Mouse (Mus musculus): ENCODE measurements around the gene Dst.

The Dst gene

DNA sequence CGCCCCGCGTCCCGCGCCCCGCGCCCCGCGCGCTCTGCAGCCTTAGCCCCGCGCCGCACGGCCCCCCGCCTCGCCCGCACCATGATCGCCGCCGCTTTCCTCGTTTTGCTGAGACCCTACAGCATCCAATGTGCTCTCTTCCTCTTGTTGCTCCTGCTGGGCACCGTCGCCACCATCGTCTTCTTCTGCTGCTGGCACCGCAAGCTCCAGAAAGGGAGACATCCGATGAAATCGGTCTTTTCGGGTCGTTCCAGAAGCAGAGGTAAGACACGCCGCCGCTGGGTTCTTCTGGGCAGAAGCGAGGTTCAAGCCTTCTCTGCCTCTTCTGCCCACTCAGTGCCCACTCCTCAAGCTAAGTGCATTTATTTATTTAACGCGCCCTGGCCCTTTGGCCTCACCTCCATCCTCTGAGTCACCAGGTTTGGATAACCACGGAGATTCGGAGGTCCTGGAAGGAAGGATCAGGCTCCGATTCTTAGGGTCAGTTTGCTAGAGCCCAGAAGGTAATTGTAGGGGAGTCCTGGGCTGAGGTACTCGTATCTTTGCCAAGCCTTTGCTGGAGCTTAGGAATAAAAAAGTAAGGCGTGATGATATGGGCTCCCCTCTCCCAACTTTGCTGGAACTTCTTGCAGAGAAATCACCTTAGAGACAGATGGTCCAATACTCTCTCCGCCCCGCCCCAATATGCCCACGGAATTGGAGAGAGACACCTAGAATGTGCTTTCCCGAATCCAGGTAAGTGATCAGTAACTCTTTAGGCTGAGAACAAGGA is at the start of gene Dst:
Dst (plus strand) TSS at position 35 of the 772 bp plus-strand sequence.
- CTCF ChIA-PET, result no interaction called here

DNA sequence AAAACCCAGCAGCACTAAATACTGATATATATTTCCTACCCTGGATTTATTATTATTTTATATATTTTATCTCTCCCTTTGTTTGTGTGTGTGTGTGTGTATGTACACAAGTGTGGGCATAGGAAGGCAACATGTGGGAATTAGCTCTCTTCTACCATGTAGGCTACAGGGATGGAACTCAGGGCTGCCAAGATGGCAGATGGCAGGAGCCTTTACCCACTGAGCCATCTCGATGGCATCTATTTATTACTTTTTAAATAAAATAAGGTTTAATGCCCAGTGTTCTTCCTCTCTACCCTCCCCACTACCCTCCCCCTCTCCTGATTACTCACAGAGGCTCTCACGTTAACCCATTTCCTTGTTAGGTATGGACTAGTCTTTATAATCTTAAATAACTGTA is 39.0 kb upstream of the Dst start:
- CTCF ChIA-PET, result no interaction called here

DNA sequence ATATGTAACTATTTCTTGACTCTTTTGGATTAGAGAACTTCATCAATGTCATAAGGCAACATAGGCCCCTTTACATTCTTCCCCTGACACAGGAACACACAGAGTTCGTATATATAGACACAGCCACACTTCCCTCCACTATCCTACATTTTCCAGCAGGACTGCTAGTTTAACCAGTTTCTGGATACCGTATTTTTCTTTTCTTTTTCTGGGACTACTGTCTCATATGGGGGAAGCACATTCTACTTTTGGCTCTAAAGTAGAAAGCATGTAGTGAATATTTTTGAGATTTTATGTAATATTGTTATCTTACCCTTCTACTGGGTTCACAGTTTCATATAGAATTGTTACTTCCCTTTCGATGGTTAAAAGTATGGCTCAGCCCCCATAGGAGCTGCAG is 38.6 kb upstream of the Dst start:
- CTCF ChIA-PET, result no interaction called here

DNA sequence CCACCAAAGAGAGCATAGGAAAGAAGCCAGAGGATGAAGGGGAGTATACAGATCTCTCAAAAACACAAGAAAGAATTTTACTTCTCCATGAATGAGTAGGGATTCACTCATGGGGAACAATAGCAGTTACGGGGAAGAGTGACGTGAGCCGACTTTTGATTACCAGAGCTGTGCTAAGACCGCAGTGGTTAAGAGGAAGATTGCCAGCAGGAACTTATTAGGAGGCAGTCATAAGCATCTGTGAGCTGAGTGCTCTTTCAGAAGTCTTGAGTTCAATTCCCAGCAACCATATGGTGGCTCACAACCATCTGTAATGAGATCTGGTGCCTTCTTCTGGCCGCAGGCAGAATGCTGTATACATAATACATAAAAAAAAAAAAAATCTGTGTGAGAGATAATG is 34.5 kb upstream of the Dst start:
- CTCF ChIA-PET, result no interaction called here

DNA sequence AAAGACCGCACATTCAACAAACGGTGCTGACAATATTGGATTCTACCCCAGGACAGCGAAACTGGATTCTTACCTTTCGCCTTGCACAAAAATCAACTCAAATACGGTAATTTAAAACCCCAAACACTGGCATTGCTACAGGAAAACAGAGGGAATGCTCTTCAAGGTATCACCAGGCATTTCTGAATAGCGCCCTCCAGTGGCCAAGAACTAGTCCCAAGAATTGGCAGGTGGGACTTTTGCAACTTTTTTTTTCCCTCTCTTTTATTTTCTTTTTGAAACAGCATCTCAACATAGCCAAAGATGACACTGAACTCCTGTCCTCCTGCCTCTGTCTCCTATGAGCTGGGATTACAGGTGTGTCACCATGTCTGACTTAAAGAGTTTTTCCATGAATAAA is 32.3 kb upstream of the Dst start:
- CTCF ChIA-PET, result interaction anchor here (0.6 to 0.7 kb wide), 2 partner anchors 17 to 34 kb away, joined by 5 to 7 read pairs; no protein-coding TSS in a partner anchor

DNA sequence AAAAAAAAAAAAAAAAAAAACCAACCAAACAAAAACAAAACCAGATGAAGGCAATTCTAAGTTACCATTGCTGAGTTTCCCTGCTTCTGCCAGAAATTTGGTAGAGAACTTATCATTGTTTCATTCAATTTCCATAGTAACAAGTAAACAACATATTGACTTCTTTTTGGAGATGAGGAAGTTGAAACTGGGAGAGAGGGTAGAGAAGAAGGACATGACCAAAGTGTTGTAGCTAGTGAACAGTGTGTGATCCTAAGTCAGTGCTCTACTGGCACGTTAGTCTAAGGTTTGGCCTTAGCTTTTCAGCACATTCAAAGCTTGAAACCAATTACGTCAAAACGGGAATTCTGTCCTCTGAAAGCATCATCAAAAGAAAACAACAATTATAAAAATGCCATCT is 31.6 kb upstream of the Dst start:
- CTCF ChIA-PET, result interaction anchor here (0.6 to 0.7 kb wide), 2 partner anchors 16 to 34 kb away, joined by 5 to 7 read pairs; no protein-coding TSS in a partner anchor

DNA sequence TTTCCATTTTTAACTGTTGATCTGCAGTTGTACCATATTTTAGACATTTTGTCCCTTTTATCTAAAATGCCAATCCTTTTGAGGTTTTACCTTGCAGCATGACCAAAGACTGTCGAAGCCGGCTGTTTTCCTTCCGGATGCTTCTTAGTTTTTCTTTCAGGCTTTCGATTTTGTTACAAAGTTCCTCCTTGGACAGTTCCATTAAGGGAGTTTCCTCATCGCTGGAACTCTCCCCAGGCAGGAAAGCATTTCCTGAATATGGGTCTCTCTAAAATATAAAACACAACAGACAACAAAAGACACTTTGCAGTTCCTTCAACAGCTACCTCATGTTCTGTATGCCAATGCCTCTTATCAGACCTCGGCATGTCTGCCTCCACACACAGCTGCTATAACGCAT is 29.9 kb upstream of the Dst start:
- CTCF ChIA-PET, result interaction anchor here (0.6 kb wide), 1 partner anchor 972 kb away, joined by 4 read pairs; no protein-coding TSS in a partner anchor

DNA sequence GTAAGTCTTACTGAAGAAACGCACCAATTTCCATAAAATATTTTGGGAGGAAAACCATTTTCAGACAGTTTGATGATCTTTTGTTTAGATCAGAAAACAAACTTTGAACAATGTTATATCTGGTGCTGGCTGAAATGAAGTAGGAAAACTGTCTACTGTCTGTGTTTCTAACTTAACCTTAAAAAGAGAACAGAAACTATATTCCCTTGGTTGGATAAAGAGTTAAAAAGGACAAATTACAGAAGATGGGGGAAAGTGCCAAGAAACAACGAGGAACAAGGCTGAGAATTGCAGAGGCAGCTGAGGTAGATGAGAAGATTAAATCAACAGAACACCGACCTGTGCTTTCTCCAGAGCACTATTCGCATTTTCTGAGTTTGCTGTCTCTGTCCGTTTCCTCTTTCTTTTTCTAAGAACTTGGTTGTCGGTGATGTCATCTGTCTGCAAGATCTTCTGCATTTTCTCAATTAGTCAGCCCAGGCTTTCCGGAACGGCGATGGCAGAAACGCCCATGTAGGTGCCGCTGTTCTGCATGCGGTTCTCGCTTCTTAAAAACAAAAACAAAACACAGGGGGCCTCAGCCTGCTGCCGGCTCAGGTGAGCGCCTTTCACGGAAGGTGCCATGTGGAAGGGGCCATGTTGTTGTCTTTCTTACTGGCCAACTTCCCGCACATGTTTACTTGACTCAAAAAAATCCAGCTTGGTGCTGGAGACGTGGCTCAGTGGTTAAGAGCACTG is 24.8 kb upstream of the Dst start:
- CTCF ChIA-PET, result no interaction called here

DNA sequence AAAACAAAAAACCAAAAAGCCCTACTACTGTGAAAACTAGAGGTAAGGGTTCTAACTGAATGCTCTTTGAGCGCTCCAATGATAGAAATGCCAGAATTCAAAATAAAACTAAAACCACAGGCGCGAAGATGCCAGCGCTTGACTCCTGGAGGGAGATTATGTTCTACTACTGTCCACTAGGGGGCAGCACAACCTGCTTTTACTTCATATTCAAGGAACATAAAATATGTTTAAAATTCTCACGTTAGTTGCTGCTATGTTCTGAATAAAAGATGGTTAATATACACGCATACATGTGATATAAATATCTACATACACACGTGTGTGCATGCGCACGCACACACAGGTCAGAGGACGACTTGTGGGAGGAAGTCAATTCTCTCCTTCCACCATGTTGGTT is 15.2 kb upstream of the Dst start:
- CTCF ChIA-PET, result interaction anchor here (0.6 kb wide), 1 partner anchor 17 kb away, joined by 7 read pairs; no protein-coding TSS in a partner anchor

DNA sequence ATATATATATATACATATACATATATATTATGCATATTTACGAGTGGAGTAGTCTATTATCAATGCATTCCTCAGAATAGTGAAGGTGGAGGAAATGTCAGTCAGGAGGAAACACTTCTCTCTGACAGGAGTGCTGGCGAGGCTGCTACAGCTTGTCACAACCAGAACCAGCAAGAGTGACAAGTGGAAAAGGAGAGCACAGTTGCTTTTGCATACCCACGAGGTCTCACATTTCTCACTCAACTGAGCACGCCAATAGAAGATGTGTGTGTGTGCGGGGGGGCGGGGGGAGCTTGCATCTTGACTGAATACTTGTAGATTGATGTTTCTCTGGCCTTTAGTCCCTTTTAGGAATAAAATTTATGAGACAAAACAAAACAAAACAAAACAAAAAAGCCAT is 11.9 kb upstream of the Dst start:
- CTCF ChIA-PET, result interaction anchor here (0.7 kb wide), 1 partner anchor 71 kb away, joined by 3 read pairs; no protein-coding TSS in a partner anchor

DNA sequence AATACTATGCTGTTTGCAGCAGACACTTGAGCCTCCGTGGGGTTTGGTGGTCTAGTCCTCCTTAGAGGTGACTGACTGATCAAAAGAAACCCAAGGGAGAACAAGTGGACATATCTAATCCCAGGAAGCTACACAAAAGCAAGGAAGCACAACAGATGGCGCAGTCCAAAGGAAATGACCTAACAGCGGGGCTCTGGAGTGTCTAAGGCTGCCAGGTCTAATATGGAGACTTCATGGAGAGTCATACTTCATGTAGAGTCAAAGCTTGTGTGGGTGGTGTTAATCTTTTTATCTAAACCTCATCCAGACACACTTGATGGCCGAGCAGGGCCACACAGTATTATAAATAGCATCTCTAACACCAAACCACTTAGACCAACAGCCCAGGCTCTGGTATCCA is 11.4 kb upstream of the Dst start:
- CTCF ChIA-PET, result interaction anchor here (0.7 kb wide), 1 partner anchor 70 kb away, joined by 3 read pairs; no protein-coding TSS in a partner anchor

DNA sequence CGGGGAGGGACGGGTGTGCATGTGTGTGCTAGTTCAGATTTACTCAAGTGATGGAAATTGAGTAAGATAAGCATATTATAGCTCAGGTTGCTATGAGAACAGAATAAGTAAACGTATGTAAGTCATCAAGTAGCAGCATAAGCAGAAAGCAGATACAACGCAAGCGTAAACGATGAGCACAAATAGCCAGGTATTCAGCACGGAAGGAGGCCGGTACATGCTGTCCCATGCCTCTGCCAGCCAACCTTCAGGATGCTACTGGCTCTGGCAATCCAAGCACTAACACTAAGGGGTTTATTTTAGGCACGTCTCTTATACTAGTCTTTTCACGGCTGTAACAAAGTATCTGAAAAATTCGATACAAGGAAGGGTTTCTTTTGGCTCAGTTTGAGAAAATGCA is 10.6 kb upstream of the Dst start:
- CTCF ChIA-PET, result no interaction called here

DNA sequence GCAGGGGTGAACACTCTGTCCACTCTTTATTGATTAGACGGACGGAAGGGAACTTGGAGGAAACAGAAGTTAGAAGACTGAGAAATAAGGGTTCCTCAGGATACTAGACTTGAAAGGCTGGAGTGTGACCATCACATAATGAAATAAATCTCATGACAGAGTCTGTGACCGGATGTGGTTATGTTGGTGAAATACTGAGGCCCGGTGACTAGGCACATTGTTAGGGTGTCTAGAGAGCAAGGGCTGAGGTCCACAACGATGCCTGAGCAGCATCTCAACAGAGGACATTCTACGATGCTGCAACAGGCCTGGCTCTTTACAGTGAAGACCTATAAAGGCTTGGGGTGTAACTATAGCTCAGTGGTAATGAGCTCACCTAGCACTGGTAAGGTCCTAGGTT is 9.7 kb upstream of the Dst start:
- CTCF ChIA-PET, result no interaction called here

DNA sequence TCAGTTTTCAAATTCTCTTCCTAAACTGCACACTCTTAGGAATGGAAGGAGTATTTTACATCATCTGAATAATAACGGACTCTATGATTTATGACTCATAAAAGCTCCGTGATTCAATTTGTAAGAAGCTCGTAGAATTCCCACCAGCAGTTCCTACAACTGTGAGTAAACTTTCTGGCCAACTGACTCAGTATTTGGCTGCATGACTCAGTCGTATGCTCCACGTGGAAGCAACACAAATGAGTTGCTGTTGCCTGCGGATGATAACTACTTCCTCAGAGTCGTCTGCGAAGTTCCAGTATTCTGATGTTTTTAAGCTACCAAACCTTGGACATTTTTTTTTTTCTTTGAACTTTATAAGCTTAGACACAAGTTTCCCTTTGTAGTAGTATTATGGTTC is 7.8 kb upstream of the Dst start:
- CTCF ChIA-PET, result no interaction called here

DNA sequence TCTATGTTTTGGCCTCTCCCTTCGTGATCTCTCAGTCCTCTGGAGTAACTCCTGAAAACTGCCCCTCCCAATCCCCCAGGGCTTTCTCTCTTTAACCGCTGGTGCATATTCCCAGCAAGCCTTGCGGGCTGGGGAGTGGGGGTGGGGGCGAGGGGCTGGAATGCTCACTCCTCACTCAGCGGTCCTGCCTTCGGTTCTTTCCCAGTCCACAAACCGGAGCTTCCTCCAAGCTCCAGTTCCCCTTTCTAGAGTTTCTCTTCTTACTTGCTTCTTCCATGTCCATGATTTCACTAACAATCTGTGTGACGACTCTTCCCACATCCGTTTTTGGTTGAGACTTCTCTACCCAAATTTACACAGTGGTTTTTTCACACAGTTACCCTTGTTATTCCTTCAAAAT is 4.4 kb upstream of the Dst start:
- CTCF ChIA-PET, result no interaction called here

DNA sequence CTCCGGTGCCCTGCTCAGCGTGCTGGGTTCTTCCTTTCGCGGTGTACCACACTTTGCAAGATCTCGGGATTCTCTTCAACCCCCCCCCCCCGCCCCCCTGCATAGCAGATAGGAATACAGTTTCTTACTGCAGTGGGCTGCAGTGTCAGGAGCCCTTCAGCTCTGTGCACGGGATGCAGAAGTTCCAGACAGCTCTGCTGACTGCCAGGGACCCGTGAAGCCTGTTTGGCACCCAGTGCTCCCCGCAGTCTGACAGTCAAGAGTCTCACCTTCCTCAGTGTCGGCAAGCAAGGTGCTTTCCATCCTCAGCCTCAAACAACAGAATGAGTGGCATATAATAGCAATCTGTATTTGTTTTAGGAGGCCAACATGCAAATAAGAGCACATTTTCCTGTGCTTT is 1.8 kb upstream of the Dst start:
- CTCF ChIA-PET, result no interaction called here

DNA sequence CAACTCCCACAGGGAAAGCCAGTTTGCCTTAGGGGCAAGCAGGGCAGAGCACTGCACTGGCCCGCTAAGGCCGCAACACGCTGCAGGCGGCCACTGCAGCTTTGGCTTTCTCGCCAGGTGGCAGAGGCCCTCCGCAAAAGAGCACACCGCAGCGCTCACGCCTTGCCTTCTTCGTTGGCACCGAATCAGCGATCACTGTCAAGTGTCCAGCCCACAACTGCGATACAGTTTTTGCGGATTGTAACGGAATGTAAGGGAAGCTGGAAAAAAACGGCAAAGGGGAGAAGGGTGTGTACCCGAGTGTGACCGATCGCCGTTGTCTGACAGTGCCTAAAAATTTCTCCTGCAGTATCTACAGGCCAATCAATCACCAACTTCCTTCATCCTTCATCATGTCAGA is 1.1 kb upstream of the Dst start:
- CTCF ChIA-PET, result no interaction called here

DNA sequence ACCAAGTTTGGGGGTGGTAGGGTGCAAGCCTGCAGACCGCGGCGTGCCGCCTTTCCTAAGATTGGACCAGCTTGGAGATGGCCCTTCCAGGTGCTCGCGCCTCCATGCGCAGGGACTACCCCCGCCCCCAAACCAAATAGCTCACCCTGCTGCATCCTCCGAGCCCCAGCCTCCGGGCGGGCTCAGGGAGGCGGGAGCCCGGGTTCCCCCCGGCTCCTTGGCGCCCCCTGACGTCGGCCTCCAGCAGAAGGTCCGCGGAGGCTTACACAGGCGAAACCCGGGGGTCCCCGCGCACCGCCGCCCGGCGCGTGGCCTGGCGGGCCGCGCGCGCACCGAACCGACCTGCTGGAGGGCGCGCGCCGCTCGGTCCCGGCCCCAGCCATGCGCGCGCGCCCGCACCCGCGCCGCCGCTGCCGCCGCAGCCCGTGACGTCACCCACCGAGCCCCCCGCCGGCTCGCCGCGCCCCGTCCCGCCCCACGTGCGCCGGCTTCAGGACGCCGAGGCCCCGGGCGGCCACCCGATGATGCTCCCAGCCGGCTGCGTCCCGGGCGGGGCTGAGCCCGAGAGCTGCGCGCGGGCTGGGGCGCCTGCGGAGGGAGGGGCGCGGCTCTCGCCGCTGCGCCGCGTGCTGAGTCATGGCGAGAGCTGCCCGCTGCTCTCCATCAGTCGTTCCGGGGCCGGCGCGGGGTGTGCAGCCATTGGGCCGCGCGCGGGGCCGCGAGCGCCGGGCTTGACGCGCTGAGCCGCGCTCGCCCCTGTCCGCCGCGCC is 419 bp upstream of the Dst start, which contains the start of gene Bend6:
Bend6 (minus strand) TSS at position 396 of the 770 bp plus-strand sequence.
- CTCF ChIA-PET, result no interaction called here

DNA sequence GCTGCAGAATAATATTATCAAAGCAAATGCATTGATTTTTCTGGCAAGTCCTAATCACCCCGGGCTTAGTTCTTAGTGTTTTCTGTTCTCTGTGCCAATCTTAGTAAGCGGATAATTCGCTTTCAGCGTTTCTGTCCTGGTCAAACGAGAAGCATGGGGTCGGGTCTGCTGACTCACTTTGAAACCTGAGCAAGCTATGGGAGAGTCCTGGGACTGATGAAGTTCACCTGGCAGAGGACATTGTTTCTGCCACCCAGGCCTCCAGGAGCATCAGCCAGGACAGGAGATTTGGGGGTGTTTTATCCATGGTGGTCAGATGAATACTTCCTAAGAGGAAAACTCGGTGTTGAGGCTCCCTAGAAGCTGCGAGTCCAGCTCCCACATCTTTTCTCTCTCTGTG is 3.6 kb downstream of the Dst start:
- CTCF ChIA-PET, result interaction anchor here (0.7 kb wide), 1 partner anchor 39 kb away, joined by 4 read pairs; no protein-coding TSS in a partner anchor

DNA sequence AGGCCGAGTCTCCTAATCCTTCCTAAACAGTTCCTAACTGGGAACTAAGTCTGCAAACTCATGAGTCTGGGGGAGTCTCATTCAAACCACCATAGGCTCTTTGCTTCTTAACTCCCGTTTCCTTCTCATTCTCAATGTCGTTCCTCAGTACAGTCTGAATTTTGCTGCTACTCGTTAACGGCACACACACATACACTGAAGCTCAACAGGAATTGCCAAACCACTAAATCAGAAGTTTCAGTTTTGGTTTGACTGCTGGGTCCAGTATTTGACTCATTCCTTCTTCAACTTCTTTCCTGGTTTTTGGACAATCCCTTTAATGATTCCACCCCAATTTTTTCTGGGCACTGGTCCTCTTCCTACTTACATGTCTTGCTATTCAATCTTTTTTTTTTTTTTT is 8.5 kb downstream of the Dst start:
- CTCF ChIA-PET, result no interaction called here

DNA sequence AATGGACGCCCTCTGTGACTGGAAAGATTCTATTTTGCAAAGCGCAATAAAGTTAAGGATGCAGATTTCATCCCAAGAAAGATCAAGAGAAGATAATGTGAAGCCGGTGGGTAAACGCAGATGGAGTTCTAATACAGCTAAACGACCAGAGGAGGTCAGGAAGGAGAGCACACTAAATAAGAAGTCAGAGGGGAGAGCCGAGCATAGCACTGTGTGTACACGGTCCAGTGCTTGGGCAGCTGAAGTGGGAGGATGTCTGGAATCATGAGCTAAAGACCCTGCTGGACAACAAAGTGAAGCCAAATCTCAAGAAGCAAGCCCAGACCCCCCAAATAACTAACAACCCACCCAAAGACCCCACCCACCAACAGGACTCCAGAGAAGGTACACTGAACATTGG is 14.9 kb downstream of the Dst start:
- CTCF ChIA-PET, result interaction anchor here (0.7 kb wide), 1 partner anchor 96 kb away, joined by 5 read pairs; no protein-coding TSS in a partner anchor

DNA sequence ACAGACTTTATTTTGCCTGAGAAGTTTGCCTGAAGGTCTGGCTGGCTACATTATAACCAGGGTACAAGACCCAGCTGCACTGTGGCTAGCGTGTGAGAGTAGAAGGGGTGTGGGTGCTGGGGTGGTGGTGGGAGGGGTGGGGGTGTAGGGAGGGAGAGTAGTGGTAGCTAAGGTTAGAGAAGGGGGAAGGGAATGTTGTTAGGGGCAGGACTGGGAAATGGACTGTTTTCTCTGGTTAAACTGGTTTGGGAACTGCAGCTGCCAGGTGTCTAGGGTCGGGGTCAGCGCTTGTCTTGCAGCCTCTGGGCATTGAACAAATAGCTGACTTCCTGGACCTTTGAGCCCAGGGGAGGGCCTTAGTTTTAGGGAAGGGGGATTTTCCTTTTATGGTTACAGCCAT is 17.3 kb downstream of the Dst start:
- CTCF ChIA-PET, result interaction anchor here (0.5 kb wide), 1 partner anchor 1373 kb away, joined by 3 read pairs; no protein-coding TSS in a partner anchor

Measured in spleen, embryonic (tissue).